Mouse (Mus musculus) embryo, embryonic 10.5 days (tissue): ENCODE results near the gene Gm10719.
"Not testable (repeated sequence)": the region's sequence is repeated elsewhere in the genome, so short reads cannot be mapped to it uniquely, and the experiment has no call there.

Experiments used
- DNase-seq: peaks from one replicate; pipeline ENCODE4 v3.0.0-alpha.2; 2015; ENCODE audit warnings: low spot score

The Gm10719 gene

GRCm38 (mm10) chr9:3017108-3017507 is at the start of gene Gm10719:
TSS of gene Gm10719 (plus strand) at chr9:3017408.
- DNase-seq, result not testable (repeated sequence)

- DNase-seq, result peak; percentile 50
Observed at GRCm38 (mm10) chr9:3000445-3000972, 16.7 kb upstream of the Gm10719 start, which contains the start of gene Gm10722. TSS of gene Gm10722 (plus strand) at chr9:3000922.

GRCm38 (mm10) chr9:3001006-3001405 is 16.2 kb upstream of the Gm10719 start:
- not testable (repeated sequence) for DNase-seq

- peak; percentile 24 for DNase-seq
Observed at GRCm38 (mm10) chr9:3001948-3002659, 15.1 kb upstream of the Gm10719 start.

- DNase-seq, result not testable (repeated sequence)
Observed at GRCm38 (mm10) chr9:3002794-3003396, 14.3 kb upstream of the Gm10719 start, which contains the start of gene Gm11168. TSS of gene Gm11168 (plus strand) at chr9:3003346.

- DNase-seq, result not testable (repeated sequence)
Observed at GRCm38 (mm10) chr9:3006179-3006578, 11.0 kb upstream of the Gm10719 start.

- DNase-seq, result not testable (repeated sequence)
Observed at GRCm38 (mm10) chr9:3006636-3007035, 10.6 kb upstream of the Gm10719 start.

- peak; percentile 10 for DNase-seq
Observed at GRCm38 (mm10) chr9:3007272-3007671, 9.9 kb upstream of the Gm10719 start.

- not testable (repeated sequence) for DNase-seq
Observed at GRCm38 (mm10) chr9:3009331-3009730, 7.9 kb upstream of the Gm10719 start.

- not testable (repeated sequence) for DNase-seq
Observed at GRCm38 (mm10) chr9:3012054-3012621, 5.1 kb upstream of the Gm10719 start.

- not testable (repeated sequence) for DNase-seq
Observed at GRCm38 (mm10) chr9:3012733-3013279, 4.4 kb upstream of the Gm10719 start, which contains the start of gene Gm10721. TSS of gene Gm10721 (plus strand) at chr9:3013140.

- DNase-seq, result not testable (repeated sequence)
Observed at GRCm38 (mm10) chr9:3015354-3015753, 1.9 kb upstream of the Gm10719 start, which contains the start of gene Gm10720. TSS of gene Gm10720 (plus strand) at chr9:3015654.

- not testable (repeated sequence) for DNase-seq
Observed at GRCm38 (mm10) chr9:3015896-3016295, 1.3 kb upstream of the Gm10719 start.

- not testable (repeated sequence) for DNase-seq
Observed at GRCm38 (mm10) chr9:3018944-3019343, 1.7 kb downstream of the Gm10719 start.

GRCm38 (mm10) chr9:3019835-3020727 is 2.9 kb downstream of the Gm10719 start:
- DNase-seq, result not testable (repeated sequence)

- DNase-seq, result peak; percentile 15
Observed at GRCm38 (mm10) chr9:3022316-3023008, 5.3 kb downstream of the Gm10719 start.

GRCm38 (mm10) chr9:3023312-3023984 is 6.2 kb downstream of the Gm10719 start, which contains the start of gene Gm10718:
TSS of gene Gm10718 (plus strand) at chr9:3023547.
- not testable (repeated sequence) for DNase-seq

GRCm38 (mm10) chr9:3023985-3024648 is 6.9 kb downstream of the Gm10719 start:
- DNase-seq, result not testable (repeated sequence)

- not testable (repeated sequence) for DNase-seq
Observed at GRCm38 (mm10) chr9:3024912-3025467, 7.8 kb downstream of the Gm10719 start, which contains the start of gene Gm10717. TSS of gene Gm10717 (plus strand) at chr9:3025417.
